Mouse (Mus musculus) liver, embryonic 13.5 days (tissue): Measurements from ENCODE around the gene Slc38a9. TPM values are rescaled to one million over a fixed set of nuclear protein-coding genes. Genes with fewer than 3 reads are reported as not detected.

Source experiments
- ATAC-seq: fragments of 200-750 bp; cut with Nextera tagmentation; 2 replicates; pipeline ENCODE4 v1.8.0; 2017; ENCODE audit warnings: low read depth, mild to moderate bottlenecking, moderate number of reproducible peaks, moderate library complexity
- DNase-seq: peaks from one replicate; pipeline ENCODE4 v3.0.0; 2022
- H3K27ac ChIP-seq: fragments of 300-500 bp; sonication (generic); 2 replicates; pipeline ENCODE4 v1.5.1; 2015; ENCODE audit warnings: moderate library complexity, mild to moderate bottlenecking, inconsistent platforms
- H3K27me3 ChIP-seq: fragments of 300-500 bp; sonication (generic); 2 replicates; pipeline ENCODE4 v1.6.1; 2015; ENCODE audit warnings: mild to moderate bottlenecking, inconsistent platforms
- H3K36me3 ChIP-seq: fragments of 300-500 bp; sonication (generic); 2 replicates; pipeline ENCODE4 v1.6.1; 2015; ENCODE audit warnings: mild to moderate bottlenecking, inconsistent platforms
- H3K4me1 ChIP-seq: fragments of 300-500 bp; sonication (generic); replicated peaks from 2 replicates; pipeline ENCODE4 v1.6.1; 2015; ENCODE audit warnings: inconsistent platforms
- H3K4me2 ChIP-seq: fragments of 300-500 bp; sonication (generic); 2 replicates; pipeline ENCODE4 v1.6.1; 2015; ENCODE audit warnings: inconsistent platforms, mild to moderate bottlenecking, moderate library complexity
- H3K4me3 ChIP-seq: fragments of 300-500 bp; sonication (generic); replicated peaks from 2 replicates; pipeline ENCODE4 v1.5.1; 2015; ENCODE audit warnings: mild to moderate bottlenecking, inconsistent platforms
- H3K9ac ChIP-seq: fragments of 300-500 bp; sonication (generic); 2 replicates; pipeline ENCODE4 v1.6.1; 2015; ENCODE audit warnings: mild to moderate bottlenecking, inconsistent platforms
- H3K9me3 ChIP-seq: fragments of 300-500 bp; sonication (generic); replicated peaks from 2 replicates; pipeline ENCODE4 v1.6.1; 2016; ENCODE audit warnings: inconsistent platforms
- WGBS: fragments of 180-500 bp; shearing (Covaris S2); methylation state at CpG from one replicate; pipeline ENCODE4 v1.1.7; 2015; ENCODE audit not compliant: insufficient replicate concordance; 5-methylcytosine and 5-hydroxymethylcytosine counted together
- polyA plus RNA-seq: library from polyadenylated mRNA; unstranded; fragments of >200 nt; fragmentation: Nextera tagmentation; extraction: Ambion mirVana; gene quantifications from 2 replicates; pipeline ENCODE4 v1.2.1, GENCODE M21; 2015

Gene Slc38a9
- polyA plus RNA-seq, 1 experiment from 2014 or later = 10.3 TPM

DNA sequence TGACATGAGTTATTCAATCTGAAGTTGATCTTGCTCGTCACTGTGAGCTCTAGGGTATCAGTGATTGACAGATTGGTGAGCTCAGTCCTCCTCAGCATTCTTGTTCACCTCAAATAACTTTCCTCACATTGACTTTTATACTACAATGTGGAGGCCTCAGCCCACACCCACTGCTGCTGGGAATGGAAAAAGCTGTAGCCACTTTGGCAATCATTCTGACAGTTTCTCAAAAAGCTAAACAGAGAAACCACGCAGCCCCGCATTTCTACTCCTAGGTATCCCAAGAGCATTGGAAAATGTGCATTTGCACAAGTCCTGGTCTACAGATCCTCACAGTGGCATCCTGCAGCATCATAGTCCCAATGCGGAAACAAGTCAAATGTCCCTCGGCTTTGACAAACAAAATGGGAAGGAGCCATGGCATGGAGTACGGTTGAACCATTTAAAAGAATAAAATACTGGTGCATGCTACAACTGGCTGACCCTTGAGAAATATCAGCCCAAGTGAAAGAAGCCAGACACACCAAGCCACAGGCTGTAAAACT, 98.1 kb downstream of the Slc38a9 start:
- H3K9me3 ChIP-seq = no peaks in the 10 kb centered on the region
- ATAC-seq (no peak), DNase-seq (no peak)
- H3K36me3 ChIP-seq = no peaks in the 10 kb centered on the region
- no peak overlapping the region for H3K4me3 ChIP-seq
- H3K27ac ChIP-seq = no peak overlapping the region
- H3K9ac ChIP-seq = no peak overlapping the region
- H3K27me3 ChIP-seq = 0 out of 2 replicates have a peak, but pooled peaks cover 3% of the 10 kb centered on the region
- 79% methylated on average over 6 of the region's 6 CpGs for WGBS
- H3K4me2 ChIP-seq = no peak overlapping the region
- peaks cover 44% of the 10 kb centered on the region for H3K4me1 ChIP-seq

DNA sequence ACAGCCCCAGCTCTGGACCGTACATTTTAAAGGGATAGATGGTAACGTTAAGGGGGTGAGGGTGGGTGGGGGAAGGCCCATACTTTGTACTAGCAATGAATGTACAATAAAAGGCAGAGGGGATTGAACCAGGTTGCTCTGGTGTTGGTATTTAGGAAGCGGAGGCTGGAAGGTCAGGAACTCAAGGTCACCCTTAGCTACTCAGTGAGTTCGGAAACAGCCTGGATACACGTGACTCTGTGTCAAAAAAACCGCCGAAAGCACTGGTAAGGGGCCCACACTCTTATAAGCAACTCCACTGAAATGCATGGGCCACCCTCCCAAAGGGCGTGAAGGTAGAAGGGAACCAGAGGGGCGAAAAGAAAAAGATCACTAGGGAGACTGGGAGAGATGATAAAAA, 98.8 kb downstream of the Slc38a9 start:
- Histone ChIP-seq H3K9me3 (no peaks in the 10 kb centered on the region), H3K4me3 (no peak overlapping the region), H3K27me3 (0 out of 2 replicates have a peak, but pooled peaks cover 3% of the 10 kb centered on the region), H3K36me3 (no peaks in the 10 kb centered on the region), H3K9ac (no peak overlapping the region), H3K27ac (no peak overlapping the region), H3K4me2 (no peak overlapping the region), H3K4me1 (peaks cover 47% of the 10 kb centered on the region)
- 72% methylated on average over 9 of the region's 9 CpGs for WGBS
- ATAC-seq (no peak), DNase-seq (no peak)

DNA sequence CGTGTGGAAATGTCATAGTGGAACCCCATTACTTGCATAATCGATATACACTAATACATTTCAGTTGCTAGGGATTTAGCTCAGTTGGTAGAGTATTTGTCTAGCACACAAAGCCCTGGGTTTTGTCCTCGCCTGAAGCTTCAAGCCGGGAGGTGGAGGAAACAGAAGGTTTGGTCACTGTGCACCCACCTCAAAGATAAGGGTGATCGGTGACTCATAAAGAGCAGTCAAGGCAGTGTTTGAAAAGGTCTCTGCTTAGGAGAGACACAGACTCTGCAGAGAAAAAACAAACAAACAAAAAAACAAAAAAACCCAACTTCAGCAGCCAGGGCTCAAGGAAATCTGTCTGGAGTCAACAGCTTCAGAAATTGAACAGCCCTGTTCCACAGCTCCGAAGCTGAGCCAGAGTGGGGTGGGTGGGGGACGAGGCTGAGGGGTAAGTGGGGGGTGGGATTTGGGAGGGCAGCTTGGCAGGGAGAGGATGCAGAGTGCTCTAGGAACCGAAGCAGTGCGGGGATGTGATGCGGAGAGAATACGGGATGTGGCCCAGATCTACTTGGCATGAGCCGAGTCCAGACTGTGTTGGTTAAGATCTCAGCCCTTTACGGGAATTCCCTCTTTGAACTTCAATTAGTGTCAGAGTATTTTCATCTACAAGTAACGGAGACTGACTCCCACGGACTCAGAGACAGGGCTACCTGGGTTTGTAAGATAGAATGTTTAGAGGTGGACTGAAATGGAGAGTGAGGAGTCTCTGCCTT, 99.4 kb downstream of the Slc38a9 start:
- no peak for ATAC-seq
- no peaks in the 10 kb centered on the region for H3K36me3 ChIP-seq
- no peak overlapping the region for H3K9ac ChIP-seq
- H3K4me2 ChIP-seq = no peak overlapping the region
- H3K9me3 ChIP-seq = no peaks in the 10 kb centered on the region
- WGBS = 52% methylated on average over 15 of the region's 15 CpGs
- H3K4me3 ChIP-seq = no peak overlapping the region
- H3K27me3 ChIP-seq = 0 out of 2 replicates have a peak, but pooled peaks cover 3% of the 10 kb centered on the region
- H3K4me1 ChIP-seq = peaks cover 43% of the 10 kb centered on the region
- H3K27ac ChIP-seq = 0 out of 2 replicates have a peak overlapping the region, but pooled peaks have one; percentile 14
- DNase-seq = no peak

DNA sequence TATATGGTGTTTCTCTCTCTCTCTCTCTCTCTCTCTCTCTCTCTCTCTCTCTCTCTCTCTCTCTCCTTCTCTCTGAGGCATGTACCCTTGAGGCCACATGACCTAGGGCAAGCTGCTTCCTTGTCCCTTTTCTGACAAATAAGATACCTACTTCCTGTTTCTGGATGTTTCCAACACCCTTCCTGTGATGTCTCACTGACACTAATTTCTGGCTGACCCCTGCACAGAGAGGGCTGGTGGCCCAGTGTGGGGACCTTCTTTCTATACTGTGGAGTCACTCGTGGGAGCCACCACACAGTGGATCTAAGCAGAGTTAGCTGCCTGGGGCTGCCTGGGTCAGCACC, 100.0 kb downstream of the Slc38a9 start:
- Histone ChIP-seq H3K9ac (peak overlapping the region; percentile 18; the same call in 1 of the 2 replicates), H3K27me3 (0 out of 2 replicates have a peak, but pooled peaks cover 3% of the 10 kb centered on the region), H3K36me3 (no peaks in the 10 kb centered on the region), H3K9me3 (no peaks in the 10 kb centered on the region), H3K27ac (0 out of 2 replicates have a peak overlapping the region, but pooled peaks have one; percentile 14), H3K4me2 (no peak overlapping the region), H3K4me1 (peaks cover 41% of the 10 kb centered on the region), H3K4me3 (no peak overlapping the region)
- WGBS = 3% methylated on average over 1 of the region's 1 CpGs
- no peak for ATAC-seq
- DNase-seq = no peak

DNA sequence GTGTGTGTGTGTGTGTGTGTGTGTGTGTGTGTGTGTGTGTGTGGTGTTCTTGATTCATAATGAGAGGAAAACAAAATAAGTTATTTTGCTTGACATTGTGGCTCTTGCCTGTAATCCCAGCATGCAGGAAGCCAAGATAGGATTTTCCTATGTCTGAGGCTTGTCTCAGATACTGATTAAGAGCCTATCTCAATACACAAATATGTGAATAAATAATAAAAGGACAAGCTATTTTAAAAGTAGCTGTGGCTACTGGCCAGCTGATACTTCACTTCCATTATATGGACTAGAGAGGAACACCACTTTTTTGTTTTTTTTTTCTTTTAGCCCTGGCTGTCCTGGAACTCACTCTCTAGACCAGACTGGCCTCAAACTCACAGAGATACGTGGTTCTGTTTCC, 101.2 kb downstream of the Slc38a9 start:
- no peak overlapping the region for H3K4me2 ChIP-seq
- no peak for DNase-seq
- no peak overlapping the region for H3K4me3 ChIP-seq
- peaks cover 36% of the 10 kb centered on the region for H3K4me1 ChIP-seq
- ATAC-seq = no peak
- WGBS = 12% methylated on average over 1 of the region's 1 CpGs
- H3K27me3 ChIP-seq = 0 out of 2 replicates have a peak, but pooled peaks cover 3% of the 10 kb centered on the region
- no peaks in the 10 kb centered on the region for H3K9me3 ChIP-seq
- H3K36me3 ChIP-seq = no peaks in the 10 kb centered on the region
- H3K27ac ChIP-seq = no peak overlapping the region
- H3K9ac ChIP-seq = no peak overlapping the region

DNA sequence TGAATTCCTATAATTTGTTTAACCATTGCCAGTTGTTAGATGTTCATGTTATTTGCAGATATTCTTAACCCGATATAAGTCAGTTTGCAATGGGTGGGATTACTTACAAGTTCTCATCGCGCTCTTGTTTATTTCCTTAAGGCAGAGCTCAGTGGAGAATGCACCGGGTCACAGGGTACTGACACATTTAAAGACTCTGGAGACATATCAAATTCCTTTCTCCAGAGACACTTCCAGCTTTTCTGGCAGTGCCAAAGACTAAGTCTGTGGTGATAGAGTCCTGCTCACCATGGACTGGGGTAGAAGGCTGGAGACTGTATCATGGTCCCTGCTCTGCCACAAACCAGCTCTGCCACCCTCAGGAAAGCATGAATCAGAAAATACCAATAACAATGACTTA, 102.0 kb downstream of the Slc38a9 start:
- Histone ChIP-seq H3K36me3 (no peaks in the 10 kb centered on the region), H3K4me1 (peaks cover 36% of the 10 kb centered on the region), H3K4me3 (no peak overlapping the region), H3K9ac (no peak overlapping the region), H3K9me3 (peaks cover 5% of the 10 kb centered on the region; the same call in 1 of the 2 replicates), H3K27ac (peak overlapping the region; percentile 29; the same call in 1 of the 2 replicates), H3K27me3 (0 out of 2 replicates have a peak, but pooled peaks cover 3% of the 10 kb centered on the region), H3K4me2 (no peak overlapping the region)
- WGBS = 80% methylated on average over 4 of the region's 4 CpGs
- DNase-seq (no peak), ATAC-seq (no peak)

DNA sequence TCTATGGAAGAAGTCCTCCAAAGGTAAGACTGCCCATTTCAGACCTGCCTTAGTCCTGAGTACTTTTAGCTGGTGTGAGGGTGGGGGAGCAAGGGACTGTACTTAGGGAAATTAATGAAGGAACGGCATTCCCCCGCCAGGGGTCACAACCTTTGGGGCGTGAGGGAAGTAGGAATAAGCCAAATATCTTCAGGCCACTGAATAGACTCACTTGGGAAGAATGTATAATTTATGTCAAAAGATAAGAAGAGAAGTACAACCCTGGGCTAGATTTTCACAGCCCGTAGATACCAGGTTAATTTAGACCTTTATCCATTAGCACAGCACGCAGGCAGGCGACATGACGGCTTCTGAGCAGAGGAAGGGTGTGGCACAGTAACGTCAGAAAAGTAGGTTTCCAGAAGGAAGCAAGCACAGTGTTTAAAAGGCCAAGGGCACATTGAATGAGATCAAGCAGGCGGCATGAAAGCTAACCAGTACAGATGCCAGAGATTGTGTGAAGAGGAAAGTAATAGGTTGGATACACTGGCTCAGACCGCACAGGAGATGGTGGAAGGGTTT, 103.1 kb downstream of the Slc38a9 start:
- H3K4me2 ChIP-seq = no peak overlapping the region
- no peak overlapping the region for H3K4me3 ChIP-seq
- 0 out of 2 replicates have a peak, but pooled peaks cover 3% of the 10 kb centered on the region for H3K27me3 ChIP-seq
- 51% methylated on average over 10 of the region's 10 CpGs for WGBS
- DNase-seq (peak; percentile 69), ATAC-seq (peak; percentile 57)
- no peaks in the 10 kb centered on the region for H3K36me3 ChIP-seq
- H3K9me3 ChIP-seq = peaks cover 5% of the 10 kb centered on the region; the same call in 1 of the 2 replicates
- H3K4me1 ChIP-seq = peaks cover 35% of the 10 kb centered on the region
- H3K9ac ChIP-seq = no peak overlapping the region
- H3K27ac ChIP-seq = 0 out of 2 replicates have a peak overlapping the region, but pooled peaks have one; percentile 25

DNA sequence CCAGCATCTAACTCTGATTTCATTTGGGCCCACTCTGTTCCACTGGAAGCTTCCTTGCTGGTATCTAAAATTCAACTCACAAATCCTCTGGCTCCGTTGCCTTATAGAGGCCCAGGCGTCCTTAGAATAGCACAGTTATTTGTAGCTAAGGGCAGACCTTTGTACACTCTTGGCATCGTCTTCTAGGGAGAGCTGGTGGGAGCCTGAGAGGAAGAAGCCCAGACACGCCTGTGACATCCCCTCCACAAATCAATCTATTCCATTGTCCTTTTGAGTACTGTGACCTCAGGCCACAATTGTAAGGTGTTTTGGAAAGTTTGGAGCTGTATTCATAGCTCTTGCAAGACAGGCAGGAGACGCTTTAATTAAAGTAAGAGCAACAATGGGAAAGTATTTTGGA, 104.0 kb downstream of the Slc38a9 start:
- ATAC-seq (no peak), DNase-seq (no peak)
- Histone ChIP-seq H3K4me3 (no peak overlapping the region), H3K9me3 (peaks cover 5% of the 10 kb centered on the region; the same call in 1 of the 2 replicates), H3K27me3 (0 out of 2 replicates have a peak, but pooled peaks cover 3% of the 10 kb centered on the region), H3K36me3 (no peaks in the 10 kb centered on the region), H3K4me2 (no peak overlapping the region), H3K9ac (no peak overlapping the region), H3K27ac (0 out of 2 replicates have a peak overlapping the region, but pooled peaks have one; percentile 25), H3K4me1 (peaks cover 28% of the 10 kb centered on the region)
- WGBS = 71% methylated on average over 5 of the region's 5 CpGs

DNA sequence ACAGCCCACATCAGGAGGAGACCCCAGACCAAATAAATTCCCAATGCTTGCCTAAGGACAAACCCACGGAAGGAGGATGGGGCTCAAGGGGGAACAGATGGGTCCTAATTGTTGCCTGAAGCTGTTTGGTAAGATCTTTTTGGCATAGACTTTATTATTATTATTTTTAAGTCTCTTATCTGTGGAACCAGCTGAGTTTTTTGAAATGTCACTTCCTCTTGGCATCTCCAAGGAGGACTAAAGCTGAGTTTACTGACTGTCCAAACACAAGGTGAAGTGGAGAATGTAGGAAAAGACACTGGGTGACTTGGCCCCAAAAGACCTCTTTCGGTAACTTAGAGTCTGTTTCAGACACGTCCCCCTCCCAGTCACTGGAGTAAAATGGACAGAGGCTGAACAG, 105.1 kb downstream of the Slc38a9 start:
- DNase-seq = no peak
- H3K4me2 ChIP-seq = no peak overlapping the region
- 0 out of 2 replicates have a peak, but pooled peaks cover 3% of the 10 kb centered on the region for H3K27me3 ChIP-seq
- H3K4me1 ChIP-seq = peaks cover 18% of the 10 kb centered on the region
- H3K4me3 ChIP-seq = no peak overlapping the region
- H3K9ac ChIP-seq = no peak overlapping the region
- no peaks in the 10 kb centered on the region for H3K36me3 ChIP-seq
- H3K9me3 ChIP-seq = peaks cover 5% of the 10 kb centered on the region; the same call in 1 of the 2 replicates
- ATAC-seq = no peak
- no peak overlapping the region for H3K27ac ChIP-seq
- WGBS = 69% methylated on average over 3 of the region's 3 CpGs

DNA sequence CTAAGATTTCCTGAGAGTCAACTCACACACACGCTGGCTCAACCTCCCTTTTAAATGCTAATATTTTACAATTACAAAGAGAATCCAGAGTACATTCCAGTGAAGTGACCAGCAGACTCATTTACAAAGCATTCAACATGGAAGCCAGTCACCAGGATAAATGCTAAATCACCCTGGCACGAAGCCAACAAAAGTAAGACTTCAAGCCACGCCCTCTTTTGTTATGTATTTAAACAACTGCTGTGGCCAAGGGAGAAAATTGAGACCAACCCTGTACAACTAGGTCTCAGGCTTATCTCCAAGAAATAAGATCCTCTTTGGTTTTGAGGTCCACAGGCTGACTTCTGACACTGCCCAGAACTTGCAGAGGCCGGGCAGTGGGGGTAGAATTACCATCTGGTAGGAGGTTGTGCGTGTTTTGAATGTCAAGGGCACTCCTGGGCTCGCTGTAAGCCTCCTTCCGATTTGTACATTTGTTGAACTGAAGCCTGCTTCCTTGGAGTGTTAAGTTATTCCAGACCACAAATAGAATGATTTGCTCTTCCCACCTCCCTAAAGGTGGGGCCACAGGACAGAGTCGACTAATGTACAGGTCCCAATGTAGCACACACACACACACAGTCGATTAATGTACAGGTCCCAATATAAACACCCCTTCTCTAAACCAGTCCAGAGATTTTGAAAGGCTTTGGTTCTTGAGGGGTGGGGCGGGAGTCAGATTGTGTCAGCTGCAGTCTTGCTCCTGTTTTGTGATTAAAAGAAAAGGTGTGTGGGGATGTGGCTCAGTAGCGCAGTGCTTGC, 110.2 kb downstream of the Slc38a9 start:
- 57% methylated on average over 11 of the region's 11 CpGs for WGBS
- DNase-seq (no peak), ATAC-seq (no peak)
- no peaks in the 10 kb centered on the region; the same call in 1 of the 2 replicates for H3K27me3 ChIP-seq
- peaks cover 5% of the 10 kb centered on the region; the same call in 1 of the 2 replicates for H3K9me3 ChIP-seq
- no peak overlapping the region for H3K4me2 ChIP-seq
- H3K4me1 ChIP-seq = 0 out of 2 replicates have a peak, but pooled peaks cover 5% of the 10 kb centered on the region
- H3K27ac ChIP-seq = no peak overlapping the region
- H3K4me3 ChIP-seq = no peak overlapping the region
- H3K36me3 ChIP-seq = no peaks in the 10 kb centered on the region
- no peak overlapping the region for H3K9ac ChIP-seq
